Mouse (Mus musculus) cerebellum, postnatal 14 days (tissue): Measurements from ENCODE around the gene Fam57b.

Experiments used
- DNase-seq, 2 experiments: peaks; one replicate each; pipeline ENCODE4 v3.0.0; 2021; ENCODE audit warnings: mixed read lengths in 2 of 2

Fam57b gene

DNA sequence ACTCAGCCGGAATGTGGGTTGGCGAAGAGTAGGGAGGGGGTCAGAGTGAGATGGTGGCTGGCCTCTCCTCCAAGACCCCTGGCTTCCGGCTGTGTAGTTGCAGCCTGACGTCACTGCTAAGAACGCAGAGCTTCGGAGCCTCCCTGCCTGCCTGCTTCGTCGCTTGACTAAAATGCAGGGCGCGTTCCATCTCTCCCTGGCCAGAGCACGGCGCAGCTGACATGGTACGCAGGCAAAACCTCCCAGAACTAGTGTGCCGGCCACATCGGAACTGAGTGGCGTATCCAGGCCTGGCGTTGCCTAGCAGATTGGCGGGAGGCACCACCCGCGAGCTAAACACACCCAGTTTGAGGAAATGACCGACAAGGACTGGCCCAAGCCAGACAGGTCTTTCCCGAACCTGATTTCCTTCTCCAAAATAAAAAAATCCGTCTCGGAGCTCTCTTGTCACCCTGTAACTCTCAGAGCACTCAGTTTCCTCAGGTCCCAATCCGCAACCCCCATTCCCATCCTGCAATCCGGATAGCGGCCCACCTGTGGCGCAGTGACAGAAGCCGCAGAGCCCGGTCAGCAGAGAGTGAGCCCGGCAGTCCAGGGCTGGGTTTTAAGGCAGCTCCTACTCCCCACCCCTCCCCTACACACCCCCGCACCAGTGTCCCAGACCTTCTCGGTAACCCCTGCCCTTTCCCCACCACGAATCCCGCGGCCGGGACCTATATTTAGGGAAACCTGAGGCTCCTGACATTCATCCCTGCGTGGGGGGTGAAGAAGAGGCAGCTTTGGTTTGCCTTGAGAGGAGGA lies 2.2 kb downstream of the Fam57b start:
- peak in 1 of 2 experiments; percentile 79 for DNase-seq

DNA sequence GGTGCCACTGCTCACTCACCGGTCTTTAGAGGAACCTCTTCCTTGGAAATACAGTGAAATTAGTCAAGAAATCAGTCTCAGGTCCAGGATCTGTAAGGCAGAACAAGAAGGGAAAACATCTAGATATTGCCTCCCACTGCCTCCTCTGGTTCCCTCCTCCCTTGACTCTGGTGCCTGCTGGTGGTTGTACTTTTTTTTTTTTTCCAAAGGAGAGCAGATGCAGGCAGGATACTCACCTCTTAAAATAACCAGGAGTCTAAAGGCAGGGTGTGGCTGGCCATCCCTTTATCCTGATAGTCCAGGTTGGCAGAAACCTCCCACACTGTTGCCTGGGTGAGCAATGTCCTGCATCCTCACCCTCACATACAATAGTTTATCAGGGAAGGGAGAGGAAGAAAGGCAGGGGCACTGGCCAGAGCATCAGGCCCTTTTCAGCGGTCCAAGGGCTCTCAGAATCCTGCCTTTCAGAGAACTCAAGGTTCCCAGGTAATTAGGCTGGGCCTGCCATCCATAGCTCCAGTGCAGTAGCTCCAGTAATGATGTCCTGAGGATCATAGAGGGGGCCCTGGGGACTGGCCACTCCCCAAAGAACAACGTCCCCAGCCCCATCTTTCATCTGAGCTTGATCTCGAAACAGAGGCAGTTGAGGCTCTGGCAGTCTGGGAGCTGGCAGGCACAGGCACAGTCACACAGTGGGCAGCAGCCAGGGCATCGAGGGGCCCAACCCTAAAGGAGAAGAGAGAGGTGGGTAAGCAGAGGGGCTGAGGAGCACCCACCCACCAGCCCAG lies 3.0 kb downstream of the Fam57b start:
- DNase-seq = peak in 1 of 2 experiments; percentile 20

DNA sequence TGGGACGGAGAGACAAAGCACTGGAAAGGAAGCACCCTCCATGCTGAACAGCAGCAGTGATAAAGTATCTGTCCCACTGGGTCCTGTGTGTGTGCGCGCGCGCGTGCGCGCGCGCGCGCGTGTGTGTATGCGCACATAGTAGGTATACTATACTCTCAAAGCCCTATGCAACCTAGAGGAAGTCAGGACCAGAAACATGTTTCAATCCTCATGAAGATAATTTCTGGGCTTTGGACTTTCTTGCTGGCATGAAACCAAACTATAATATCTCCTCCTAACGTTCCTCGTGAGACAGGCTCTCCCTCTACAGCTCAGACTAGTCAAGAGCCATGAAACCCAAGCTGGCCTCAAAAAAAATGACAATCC lies 3.6 kb downstream of the Fam57b start:
- DNase-seq = no peak

DNA sequence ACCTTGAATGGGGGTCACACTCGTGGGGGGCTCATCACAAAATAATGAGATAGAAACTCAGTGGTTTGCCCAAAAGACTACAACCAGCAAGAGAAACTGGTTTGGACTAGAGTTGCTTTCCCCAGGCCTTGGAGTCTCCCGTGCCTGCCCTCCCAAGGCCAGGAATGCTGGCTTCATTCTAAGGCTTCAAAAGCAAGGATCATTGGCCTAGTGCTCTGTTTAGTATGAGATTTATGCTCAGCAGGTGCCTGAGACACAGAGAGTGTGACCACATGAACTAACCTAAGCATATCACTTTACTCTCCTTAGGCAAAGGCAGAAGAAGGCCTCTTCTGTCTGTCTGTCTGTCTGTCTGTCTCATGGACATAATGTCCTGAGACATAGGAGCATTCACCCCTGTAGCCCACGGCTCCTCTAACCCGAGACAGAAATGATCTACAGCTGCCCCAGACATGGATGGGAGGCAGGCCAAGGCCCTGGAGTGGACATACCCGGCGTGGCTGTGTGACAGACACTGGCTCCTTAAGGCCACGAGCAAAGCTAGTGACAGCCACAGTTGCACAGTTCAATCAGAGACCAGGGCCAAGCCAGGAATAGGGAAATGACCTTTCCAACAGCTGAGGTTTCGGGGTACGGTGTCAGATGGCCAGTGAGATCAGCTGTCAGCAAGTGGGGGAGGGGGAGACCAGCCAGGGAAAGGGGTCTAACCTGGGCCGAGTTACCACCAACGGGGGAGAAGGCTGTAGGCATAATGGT lies 4.8 kb downstream of the Fam57b start:
- no peak for DNase-seq

DNA sequence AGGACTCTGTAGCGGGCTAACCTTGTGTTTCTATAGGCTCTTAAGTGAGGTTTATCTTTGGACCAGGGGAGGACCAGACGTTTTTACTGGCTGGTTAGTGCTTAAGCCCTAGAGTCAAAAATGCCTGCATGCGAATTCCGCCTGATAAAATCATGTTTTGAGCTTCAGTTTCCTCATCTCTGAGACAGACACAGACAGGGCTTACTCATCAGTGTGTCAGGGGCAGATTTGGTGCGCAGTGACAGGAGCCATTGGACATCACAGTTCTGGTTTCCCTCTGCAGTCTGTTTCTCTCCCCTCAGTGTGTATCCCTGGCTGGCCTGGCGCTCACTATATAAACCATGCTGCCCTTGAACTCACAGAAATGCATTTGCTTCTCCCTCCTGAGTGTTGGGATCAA lies 5.7 kb downstream of the Fam57b start:
- no peak for DNase-seq

DNA sequence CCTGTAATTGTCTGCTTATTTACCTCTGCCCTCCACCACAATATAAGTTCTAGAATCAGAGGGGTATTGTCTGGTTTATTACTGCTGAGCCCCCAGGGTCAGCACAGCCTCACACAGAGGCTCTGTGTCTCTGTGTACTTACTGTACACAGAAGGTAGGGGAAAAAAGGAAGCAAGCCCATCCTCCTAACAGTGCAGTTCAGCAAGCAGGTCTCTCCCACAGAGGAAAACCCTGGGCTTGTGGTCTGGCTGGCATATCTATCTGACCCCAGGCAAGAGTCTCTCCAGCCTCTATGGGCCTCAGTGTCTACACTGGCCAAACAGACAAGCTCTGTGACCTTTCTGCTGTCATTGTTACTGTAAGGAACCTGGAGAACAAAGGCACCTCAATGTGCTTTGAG lies 6.3 kb downstream of the Fam57b start:
- no peak for DNase-seq

DNA sequence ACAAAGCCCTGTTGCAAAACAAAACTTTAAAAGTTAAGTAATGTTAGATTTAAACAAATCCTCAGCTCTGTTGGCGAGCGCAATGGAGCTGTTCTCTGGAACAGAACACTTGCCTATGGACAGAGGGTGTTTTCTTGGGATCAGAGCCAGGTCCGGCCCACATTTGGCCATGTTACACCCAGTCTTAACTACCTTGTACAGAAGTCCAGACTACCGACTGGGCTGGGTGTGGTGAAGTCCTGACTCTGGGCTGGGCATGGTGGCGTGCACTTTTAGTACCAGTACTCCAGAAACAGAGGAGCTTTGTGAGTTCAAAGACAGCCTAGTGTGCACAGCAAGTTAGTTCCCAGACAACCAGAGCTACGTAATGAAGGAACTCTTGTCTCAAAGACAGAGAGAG lies 9.5 kb downstream of the Fam57b start:
- no peak for DNase-seq

DNA sequence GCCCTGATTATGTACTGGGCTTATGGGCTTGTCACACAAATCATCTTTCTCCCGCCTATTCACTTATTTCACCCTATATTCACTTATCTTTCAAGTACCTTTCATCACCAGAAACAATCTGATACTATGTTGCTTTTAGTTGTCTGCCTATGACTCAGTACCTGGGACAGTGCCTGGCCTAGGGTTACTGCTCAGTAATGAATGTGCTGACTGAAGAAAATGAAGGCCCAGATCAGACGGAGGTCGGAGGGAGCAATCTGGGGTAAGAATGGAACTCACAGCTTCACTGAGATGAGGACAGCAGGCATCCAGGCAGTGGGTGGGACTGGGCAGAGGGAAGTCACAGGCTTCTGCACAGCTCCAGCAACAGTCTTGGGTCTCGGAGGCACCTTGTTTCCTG lies 9.9 kb downstream of the Fam57b start:
- no peak for DNase-seq

DNA sequence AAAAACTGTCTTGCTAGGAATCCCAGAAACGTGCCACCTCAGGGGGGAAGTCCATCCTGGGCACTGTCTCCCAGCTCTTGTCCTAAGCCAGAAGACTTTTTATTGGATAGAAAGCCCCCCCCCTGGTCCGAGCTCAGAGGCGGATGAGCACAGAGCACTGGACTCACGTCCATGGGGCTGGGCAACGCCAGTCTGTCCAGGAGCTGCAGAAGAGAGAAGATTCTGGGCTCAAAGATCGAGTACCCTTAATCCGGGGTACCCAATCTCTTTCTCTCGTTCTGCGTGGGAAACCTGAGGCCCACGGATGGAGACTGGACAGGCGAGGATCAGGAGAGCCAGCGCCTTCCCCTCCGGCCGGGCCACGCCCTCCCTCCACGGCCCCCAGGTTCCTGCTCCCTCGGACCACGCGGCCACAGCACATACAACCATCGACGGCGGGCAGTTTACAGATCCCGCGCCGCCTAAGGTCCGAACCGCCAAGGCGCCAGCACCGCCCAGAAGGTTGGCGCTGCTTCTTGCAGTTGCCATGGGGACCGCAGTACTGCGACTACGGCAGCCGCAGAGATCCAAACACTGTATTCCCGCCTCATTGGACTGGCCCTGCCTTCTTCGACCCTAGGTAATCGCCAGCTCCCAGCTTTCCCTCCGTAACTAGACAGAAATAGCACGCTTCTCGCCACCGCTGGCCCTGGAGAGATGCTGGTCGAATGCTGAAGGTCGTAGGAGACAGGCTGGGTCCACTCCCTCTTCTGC lies 11.4 kb downstream of the Fam57b start:
- DNase-seq = peak; percentile 89 to 91

DNA sequence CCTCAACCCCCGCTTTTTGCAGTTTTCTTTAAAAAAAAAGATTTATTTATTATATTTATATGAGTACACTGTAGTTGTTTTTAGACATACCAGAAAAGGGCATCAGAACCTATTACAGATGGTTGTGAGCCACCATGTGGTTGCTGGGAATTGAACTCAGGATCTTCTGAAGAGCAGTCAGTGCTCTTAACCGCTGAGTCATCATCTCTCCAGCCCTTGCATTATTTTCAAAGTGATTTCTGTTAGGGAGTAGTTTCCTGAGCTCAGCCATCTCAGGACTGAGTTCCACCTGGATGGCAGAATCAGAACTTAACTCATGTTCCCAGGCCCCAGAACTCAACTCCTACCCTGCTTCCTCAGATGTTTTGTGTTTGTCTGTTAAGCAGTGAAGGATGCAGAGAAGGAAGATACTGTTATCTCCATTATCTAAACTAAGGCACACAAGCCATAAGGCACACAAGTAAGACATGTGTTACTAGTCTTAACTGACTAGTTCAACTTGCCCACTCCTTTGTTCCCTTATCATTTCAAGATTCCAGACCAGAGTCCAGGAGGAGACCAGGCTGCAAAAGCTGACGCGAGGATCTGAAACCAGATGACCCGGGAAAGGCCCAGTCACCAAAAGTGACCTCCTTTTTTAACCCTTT lies 12.4 kb downstream of the Fam57b start:
- no peak for DNase-seq

DNA sequence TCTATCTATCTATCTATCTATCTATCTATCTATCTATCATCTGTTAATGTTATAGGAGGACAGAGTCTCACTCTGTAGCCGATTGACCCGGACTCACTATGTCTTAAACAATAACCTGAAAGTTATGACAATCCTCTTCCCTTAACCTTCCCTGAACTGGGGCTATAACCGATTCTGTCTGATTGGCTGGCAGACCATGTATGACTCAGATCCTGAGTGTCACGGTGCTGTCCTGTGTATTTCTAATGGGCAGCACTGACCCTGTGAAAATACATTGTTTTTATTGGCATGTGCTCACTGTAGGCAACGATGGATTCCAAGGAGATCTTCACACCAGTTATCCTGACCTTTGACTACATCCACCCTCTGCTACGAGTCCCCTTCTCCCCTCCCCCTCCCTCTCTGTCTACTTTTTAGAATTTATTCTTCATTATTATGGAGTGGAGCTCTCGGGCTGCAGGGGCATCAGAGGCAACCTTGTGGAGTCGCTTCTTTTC lies 18.3 kb downstream of the Fam57b start:
- no peak for DNase-seq

DNA sequence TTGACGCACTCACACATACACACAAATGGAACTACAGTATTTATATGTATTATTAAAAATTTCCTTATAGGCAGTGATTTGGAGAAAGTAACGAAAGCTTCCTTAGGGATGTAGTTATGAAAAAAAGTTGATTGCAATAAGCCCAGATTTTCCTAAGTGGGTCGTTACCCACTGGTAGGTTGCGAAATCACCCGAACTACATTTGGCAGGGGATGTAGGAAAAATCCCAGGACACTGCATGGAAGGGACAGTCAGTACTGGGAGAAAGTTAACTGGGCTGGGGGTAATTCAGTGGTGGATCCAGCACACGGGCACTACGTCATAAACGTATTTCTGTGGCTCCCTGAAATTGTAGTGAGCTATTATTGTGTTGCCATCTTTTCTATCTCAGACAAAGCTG lies 19.0 kb downstream of the Fam57b start:
- DNase-seq = no peak

DNA sequence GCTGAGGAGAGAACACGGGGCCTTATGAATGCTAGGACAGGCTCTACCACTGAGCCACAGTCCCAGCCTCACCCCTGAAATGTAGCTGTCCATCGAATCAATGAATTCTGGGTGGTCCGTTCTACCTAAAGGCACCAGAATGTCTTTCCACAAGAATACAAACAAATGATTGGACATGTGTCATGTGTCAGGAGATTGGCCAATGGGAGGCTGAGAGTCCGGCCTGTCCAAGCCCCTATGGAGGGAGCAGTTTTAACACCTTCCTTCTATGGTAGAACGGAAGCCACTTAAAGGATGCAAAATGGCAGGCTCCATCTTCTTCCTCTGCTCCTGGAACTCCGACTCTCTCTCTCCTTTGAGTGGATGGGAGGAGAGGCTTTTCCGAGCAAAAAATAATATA lies 20.1 kb downstream of the Fam57b start:
- DNase-seq = no peak

DNA sequence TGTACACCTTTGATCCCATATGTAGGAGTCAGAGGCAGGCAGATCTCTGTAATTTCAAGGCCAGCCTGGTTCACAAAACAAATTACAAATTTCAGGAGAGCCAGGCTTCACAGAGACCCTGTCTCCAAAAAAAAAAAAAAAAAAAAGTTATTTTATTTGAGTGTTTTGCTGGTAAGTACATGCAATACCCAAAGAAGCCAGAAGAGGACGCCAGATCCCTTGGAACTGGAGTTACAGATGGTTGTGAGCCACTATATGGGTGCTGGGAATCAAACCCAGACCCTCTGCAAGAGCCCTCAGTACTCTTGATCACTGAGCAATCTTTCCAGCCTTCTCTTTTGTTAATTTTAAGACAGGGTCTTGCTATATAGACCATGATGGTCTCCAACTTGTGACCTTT lies 21.4 kb downstream of the Fam57b start:
- DNase-seq = no peak

DNA sequence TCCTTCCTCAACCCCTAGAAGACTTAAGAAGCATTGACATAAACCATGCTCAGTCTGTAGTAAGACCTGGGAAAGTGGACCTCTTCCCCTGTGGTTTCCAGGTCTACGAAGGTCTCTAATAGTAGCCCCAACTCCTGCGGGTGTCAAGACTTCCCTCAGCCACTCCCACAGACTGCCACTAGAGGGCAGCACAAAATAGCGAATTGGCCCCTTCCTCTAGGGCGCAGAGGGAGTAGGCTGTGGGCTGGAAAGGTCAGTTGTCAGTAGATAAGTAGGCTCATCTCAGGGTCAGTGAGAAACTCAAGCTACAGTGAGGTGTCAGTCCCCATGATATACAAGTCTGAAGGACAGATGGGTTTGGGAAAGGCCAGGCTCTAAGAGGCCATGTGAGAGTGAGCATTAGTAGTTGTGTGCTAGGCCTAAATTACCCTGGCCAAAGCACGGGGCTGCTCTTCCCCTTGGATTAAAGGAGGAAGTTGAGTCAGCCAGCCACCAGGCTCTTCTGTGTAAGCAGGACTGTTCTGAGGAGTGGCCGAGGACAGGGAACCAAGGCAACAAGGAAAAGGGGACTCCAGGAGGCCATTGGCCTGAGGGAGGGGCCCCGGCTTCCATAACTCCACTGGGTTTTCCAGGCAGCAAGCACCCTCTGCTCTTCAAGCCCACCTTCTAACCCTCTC lies 24.5 kb downstream of the Fam57b start:
- DNase-seq = peak; percentile 95 to 96

DNA sequence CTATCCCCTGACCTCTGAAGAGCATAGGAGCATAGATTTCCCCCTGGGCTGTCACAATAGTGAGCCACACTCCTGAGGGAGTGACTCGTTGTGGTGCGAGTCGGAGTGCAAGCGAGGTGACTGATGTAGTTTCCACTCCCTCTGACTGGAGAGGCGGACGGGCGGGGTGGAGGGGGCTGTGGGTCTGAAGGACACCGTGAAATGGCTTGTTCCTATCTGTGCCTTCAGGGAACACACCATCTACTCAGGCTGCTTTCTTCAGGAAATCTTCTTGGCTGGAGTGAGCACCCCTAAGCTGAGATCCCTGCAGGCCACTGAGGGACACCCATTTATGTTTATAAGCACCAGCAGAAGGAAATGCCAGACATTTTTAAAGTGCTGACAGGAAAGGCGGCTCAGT lies 25.3 kb downstream of the Fam57b start:
- peak; percentile 61 to 68 for DNase-seq

DNA sequence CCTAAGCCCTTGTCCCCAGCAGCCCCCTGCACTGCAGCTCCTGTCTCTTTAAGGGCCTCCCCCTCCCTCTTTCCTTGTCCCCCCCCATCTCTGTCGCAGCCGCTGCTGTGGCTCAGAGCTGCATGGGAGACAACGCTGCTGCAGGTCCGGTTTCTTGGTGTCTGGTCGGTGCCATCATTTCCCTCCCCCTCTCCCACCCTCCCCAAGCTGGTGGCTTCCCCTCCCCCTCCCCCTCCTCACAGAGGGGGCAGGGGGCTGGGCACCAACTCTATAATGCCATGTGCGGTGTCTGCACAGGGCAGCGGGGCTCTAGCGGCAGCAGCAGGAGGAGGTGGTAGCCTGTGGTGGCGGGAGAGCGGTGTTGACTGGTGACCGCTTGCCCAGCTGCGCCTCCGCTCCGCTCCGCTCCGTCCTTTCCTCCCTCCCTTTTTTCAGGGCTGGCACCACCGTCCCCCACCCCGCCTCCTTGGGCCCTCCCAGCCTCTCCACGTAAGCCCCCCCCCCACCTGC lies 25.8 kb downstream of the Fam57b start:
- peak; percentile 76 to 85 for DNase-seq

DNA sequence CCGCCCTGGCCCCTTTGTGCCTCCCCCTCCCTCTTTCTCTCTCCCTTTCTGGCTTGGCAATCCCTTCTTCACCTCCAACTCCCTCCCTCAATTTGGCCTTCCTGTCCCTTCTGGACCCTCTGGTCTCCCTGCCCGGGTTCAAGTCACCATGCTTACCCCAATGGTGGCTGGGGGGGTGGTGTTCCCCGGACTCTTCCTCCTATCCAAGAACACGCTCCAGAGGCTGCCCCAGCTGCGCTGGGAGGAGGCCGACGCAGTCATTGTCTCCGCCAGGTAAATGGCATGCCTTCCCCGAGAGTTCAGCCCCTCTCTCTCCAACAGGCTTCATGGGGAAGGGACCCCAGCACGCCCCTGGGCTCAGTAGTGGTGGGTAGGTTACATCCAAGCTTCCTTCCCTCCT lies 26.5 kb downstream of the Fam57b start:
- DNase-seq = peak; percentile 46 to 48

DNA sequence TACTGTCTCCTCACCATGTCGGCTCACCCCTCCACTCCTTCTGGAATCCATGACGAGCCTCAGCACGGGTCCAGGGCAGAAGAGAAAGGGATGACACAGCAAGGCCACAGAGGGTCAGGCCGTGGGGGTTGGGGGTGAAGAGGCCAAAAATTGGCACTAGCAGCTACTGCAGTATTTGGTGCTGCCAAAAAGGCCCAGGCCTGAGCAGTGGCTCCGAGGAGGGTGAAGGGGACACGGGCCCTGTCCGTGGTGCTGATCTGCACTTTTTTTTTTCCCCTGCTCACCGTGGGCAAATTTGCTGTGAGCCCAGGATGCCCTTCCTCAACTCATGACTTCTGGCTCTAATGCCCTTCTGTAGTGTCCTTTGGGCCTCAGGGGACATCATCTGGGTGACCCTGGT lies 27.9 kb downstream of the Fam57b start:
- peak in 1 of 2 experiments; percentile 22 for DNase-seq

DNA sequence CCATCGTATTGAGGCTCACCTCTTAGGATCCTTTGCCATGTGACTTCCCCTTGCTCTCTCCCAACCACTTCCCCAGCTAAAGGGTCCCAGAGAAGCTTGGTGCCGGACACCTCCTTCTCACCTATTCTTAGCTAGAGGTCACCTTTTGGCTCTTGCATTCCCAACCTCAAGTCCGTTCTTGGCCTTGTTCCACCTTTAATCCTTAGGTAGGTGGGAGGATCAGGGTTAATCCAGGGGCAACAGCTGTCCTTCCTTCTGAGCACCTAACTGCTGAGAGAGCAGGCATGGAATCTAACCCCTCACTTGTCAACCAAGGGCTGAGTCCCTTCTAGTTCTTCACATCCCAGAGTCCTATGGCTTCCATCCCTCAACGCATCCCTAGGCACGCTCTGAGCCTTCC lies 28.5 kb downstream of the Fam57b start:
- no peak for DNase-seq

DNA sequence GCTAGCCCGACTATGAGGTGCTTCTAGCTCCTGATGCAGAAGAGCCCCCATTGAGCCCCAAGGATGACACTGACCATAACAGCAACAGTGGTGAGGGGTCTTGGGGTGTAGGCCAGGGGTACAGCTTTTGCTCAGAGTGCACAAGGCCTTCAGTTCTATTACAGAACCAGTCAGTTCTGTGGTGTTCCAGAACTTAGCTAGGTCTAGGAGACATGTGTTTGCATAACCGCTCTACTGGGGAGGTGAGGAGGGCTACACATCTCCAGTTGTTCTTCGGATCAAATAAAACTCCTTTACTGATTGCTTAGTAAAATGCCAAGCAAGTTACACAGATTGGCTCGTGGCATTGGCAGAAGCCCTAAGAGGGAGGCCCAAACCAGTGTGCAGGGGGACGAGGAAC lies 34.1 kb downstream of the Fam57b start, which contains the start of gene 4930451I11Rik:
Gene 4930451I11Rik (minus strand): TSS at position 101 of the 400 bp plus-strand sequence.
- no peak for DNase-seq
